Mouse (Mus musculus): ENCODE data around the gene Gm47985. TPM values are rescaled to one million over a fixed set of nuclear protein-coding genes. Genes with fewer than 3 reads are reported as not detected.

Gene Gm47985
- total and polyA plus RNA-seq, 3 experiments = 0.19 to 0.25 TPM; not detected in 1

Other genes starting within 250 kb of the Gm47985 start
- not detected in 2 replicates for gene Hmcn1, start 189.1 kb upstream of the Gm47985 start, total RNA-seq (2012; rRNA removed)
- gene Hmcn1, start 189.1 kb upstream of the Gm47985 start, polyA plus RNA-seq (2012; ENCODE audit: insufficient read depth in 1 of 2, insufficient read length in 2 of 2, low read depth in 1 of 2, low replicate concordance in 2 of 2, missing spikeins in 1 of 2) = not detected
- gene Gm8947, start 9.8 kb downstream of the Gm47985 start, total RNA-seq (2012; rRNA removed) = 0.08 TPM in 1 of 2 replicates, not detected in the other
- gene Gm8947, start 9.8 kb downstream of the Gm47985 start, polyA plus RNA-seq (2012; ENCODE audit: insufficient read depth in 1 of 2, insufficient read length in 2 of 2, low read depth in 1 of 2, low replicate concordance in 2 of 2, missing spikeins in 1 of 2) = not detected
- not detected in 2 replicates for gene Gm47995, start 15.9 kb downstream of the Gm47985 start, total RNA-seq (2012; rRNA removed)
- gene Gm47995, start 15.9 kb downstream of the Gm47985 start, polyA plus RNA-seq (2012; ENCODE audit: insufficient read depth in 1 of 2, insufficient read length in 2 of 2, low read depth in 1 of 2, low replicate concordance in 2 of 2, missing spikeins in 1 of 2) = under 1 TPM in 1 of 2 experiments, not detected in 1; 0.18 TPM
- 0.19 TPM in 1 of 2 replicates, not detected in the other for gene 3110040M04Rik, start 21.6 kb downstream of the Gm47985 start, total RNA-seq (2012; rRNA removed)
- under 1 TPM in 1 of 2 experiments, not detected in 1; 0.25 TPM for gene 3110040M04Rik, start 21.6 kb downstream of the Gm47985 start, polyA plus RNA-seq (2012; ENCODE audit: insufficient read depth in 1 of 2, insufficient read length in 2 of 2, low read depth in 1 of 2, low replicate concordance in 2 of 2, missing spikeins in 1 of 2)
- not detected in 2 replicates for gene Gm47996, start 27.6 kb downstream of the Gm47985 start, total RNA-seq (2012; rRNA removed)
- gene Gm47996, start 27.6 kb downstream of the Gm47985 start, polyA plus RNA-seq (2012; ENCODE audit: insufficient read depth in 1 of 2, insufficient read length in 2 of 2, low read depth in 1 of 2, low replicate concordance in 2 of 2, missing spikeins in 1 of 2) = not detected
- gene Ivns1abp, start 161.9 kb downstream of the Gm47985 start, total RNA-seq (2012; rRNA removed) = 72.0 and 74.5 TPM in 2 replicates
- gene Ivns1abp, start 161.9 kb downstream of the Gm47985 start, polyA plus RNA-seq (2012; ENCODE audit: insufficient read depth in 1 of 2, insufficient read length in 2 of 2, low read depth in 1 of 2, low replicate concordance in 2 of 2, missing spikeins in 1 of 2) = 100 to 1,000 TPM; 127 to 138 TPM
- gene Swt1, start 245.9 kb downstream of the Gm47985 start, total RNA-seq (2012; rRNA removed) = 13.7 and 14.1 TPM in 2 replicates
- 10 to 100 TPM in 1 of 2 experiments, not detected in 1; 13.5 TPM for gene Swt1, start 245.9 kb downstream of the Gm47985 start, polyA plus RNA-seq (2012; ENCODE audit: insufficient read depth in 1 of 2, insufficient read length in 2 of 2, low read depth in 1 of 2, low replicate concordance in 2 of 2, missing spikeins in 1 of 2)
- gene Trmt1l, start 246.0 kb downstream of the Gm47985 start, total RNA-seq (2012; rRNA removed) = 13.3 and 15.4 TPM in 2 replicates
- gene Trmt1l, start 246.0 kb downstream of the Gm47985 start, polyA plus RNA-seq (2012; ENCODE audit: insufficient read depth in 1 of 2, insufficient read length in 2 of 2, low read depth in 1 of 2, low replicate concordance in 2 of 2, missing spikeins in 1 of 2) = 10 to 100 TPM in 1 of 2 experiments, not detected in 1; 18.2 TPM